Mouse (Mus musculus) cerebellum, adult 8-10 months (tissue): Measurements from ENCODE around the gene Eml3.
"Not testable (repeated sequence)": the region's sequence is repeated elsewhere in the genome, so short reads cannot be mapped to it uniquely, and the experiment has no call there.

Experiments used
- DNase-seq: peaks from one replicate; pipeline ENCODE4 v3.0.0; 2022

The Eml3 gene

GRCm38 (mm10) chr19:8953135-8954039 lies 24.0 kb downstream of the Eml3 start, which contains the start of gene Tut1:
Tut1 (plus strand) TSS chr19:8953847.
- peak; percentile 92 for DNase-seq

- DNase-seq: peak; percentile 17
Observed at GRCm38 (mm10) chr19:8954171-8954570, 24.8 kb downstream of the Eml3 start.

- DNase-seq: no peak
Observed at GRCm38 (mm10) chr19:8962256-8962655, 32.9 kb downstream of the Eml3 start.

GRCm38 (mm10) chr19:8965075-8965474 lies 35.7 kb downstream of the Eml3 start:
- peak; percentile 25 for DNase-seq

GRCm38 (mm10) chr19:8965771-8966170 lies 36.4 kb downstream of the Eml3 start:
- DNase-seq: peak; percentile 51

GRCm38 (mm10) chr19:8966198-8966589 lies 36.8 kb downstream of the Eml3 start:
- no peak for DNase-seq

GRCm38 (mm10) chr19:8966590-8967372 lies 37.4 kb downstream of the Eml3 start, which contains the start of gene Eef1g:
Eef1g (plus strand) TSS chr19:8967041.
- DNase-seq: peak; percentile 97

GRCm38 (mm10) chr19:8967373-8967743 lies 38.0 kb downstream of the Eml3 start:
- DNase-seq: no peak

- DNase-seq: no peak
Observed at GRCm38 (mm10) chr19:8967893-8968292, 38.5 kb downstream of the Eml3 start.

- DNase-seq: not testable (repeated sequence)
Observed at GRCm38 (mm10) chr19:8972491-8972890, 43.1 kb downstream of the Eml3 start.

- no peak for DNase-seq
Observed at GRCm38 (mm10) chr19:8974638-8975037, 45.3 kb downstream of the Eml3 start.

GRCm38 (mm10) chr19:8975491-8975890 lies 46.1 kb downstream of the Eml3 start:
- DNase-seq: no peak

GRCm38 (mm10) chr19:8976535-8976934 lies 47.2 kb downstream of the Eml3 start:
- peak; percentile 43 for DNase-seq

GRCm38 (mm10) chr19:8980771-8981170 lies 51.4 kb downstream of the Eml3 start:
- no peak for DNase-seq

- no peak for DNase-seq
Observed at GRCm38 (mm10) chr19:8981450-8982168, 52.3 kb downstream of the Eml3 start.

GRCm38 (mm10) chr19:8982303-8983149 lies 53.2 kb downstream of the Eml3 start:
- no peak for DNase-seq

- DNase-seq: no peak
Observed at GRCm38 (mm10) chr19:8983150-8983650, 53.8 kb downstream of the Eml3 start.

GRCm38 (mm10) chr19:8984255-8984868 lies 55.0 kb downstream of the Eml3 start:
- no peak for DNase-seq

- no peak for DNase-seq
Observed at GRCm38 (mm10) chr19:8985891-8986290, 56.5 kb downstream of the Eml3 start.

- DNase-seq: no peak
Observed at GRCm38 (mm10) chr19:8987816-8988215, 58.5 kb downstream of the Eml3 start.

- DNase-seq: no peak
Observed at GRCm38 (mm10) chr19:8988346-8989065, 59.2 kb downstream of the Eml3 start.
